Mouse (Mus musculus): ENCODE results near the gene Fbxw9. TPM values are rescaled to one million over a fixed set of nuclear protein-coding genes. Genes with fewer than 3 reads are reported as not detected.

Fbxw9 gene
- total and polyA plus RNA-seq, 3 experiments = 10.6 to 13.9 TPM; not detected in 1

GRCm38 (mm10) chr8:85033867-85034266 is 26.0 kb upstream of the Fbxw9 start:
- no peak overlapping the region for H3K4me3 ChIP-seq (ENCODE audit: control insufficient read depth in 1 of 2, insufficient read depth in 1 of 2, low read depth in 2 of 2, low read length in 2 of 2)
- DNase-seq (ENCODE audit: low read depth, low spot score) = no peak
- H3K36me3 ChIP-seq (ENCODE audit: control insufficient read depth in 1 of 2, insufficient read depth in 2 of 2, low read length in 2 of 2) = peaks cover 4 to 12% of the 10 kb centered on the region in 2 experiments; a peak in 3 of 4 replicates
- H3K4me1 ChIP-seq (ENCODE audit: control insufficient read depth in 1 of 2, insufficient read depth in 2 of 2, low read length in 2 of 2) = peaks cover 1 to 4% of the 10 kb centered on the region in 2 experiments
- no peaks in the 10 kb centered on the region for H3K27me3 ChIP-seq (ENCODE audit: control insufficient read depth in 1 of 2, insufficient read depth in 2 of 2, low read length in 2 of 2)
- H3K9ac ChIP-seq (ENCODE audit: control insufficient read depth, low read depth, low read length, poor library complexity, severe bottlenecking) = no peak overlapping the region
- H3K79me2 ChIP-seq (ENCODE audit: control insufficient read depth, insufficient read depth, low read length, poor library complexity) = peaks cover 34% of the 10 kb centered on the region
- TF ChIP-seq ZMIZ1 (IDR thresholded peaks at IDR 0.05; ENCODE audit: low read depth, low read length) = 0 out of 2 replicates have a peak, but pooled peaks have one; percentile 17
- TF ChIP-seq KAT2A (conservative IDR thresholded peaks at IDR 0.05; ENCODE audit: low read depth, low read length) = no peak
- H3K27ac ChIP-seq (ENCODE audit: control insufficient read depth, low read depth, low read length) = no peak overlapping the region
- no peaks in the 10 kb centered on the region for H3K9me3 ChIP-seq (replicated peaks; ENCODE audit: insufficient read depth, low read length)

- Histone ChIP-seq H3K4me3 (ENCODE audit: control insufficient read depth in 1 of 2, insufficient read depth in 1 of 2, low read depth in 2 of 2, low read length in 2 of 2) (peak overlapping the region in 1 of 2 experiments; percentile 65; a peak in 2 of 4 replicates), H3K27me3 (ENCODE audit: control insufficient read depth in 1 of 2, insufficient read depth in 2 of 2, low read length in 2 of 2) (no peaks in the 10 kb centered on the region), H3K27ac (ENCODE audit: control insufficient read depth, low read depth, low read length) (peak overlapping the region; percentile 97; the same call in 1 of the 2 replicates), H3K9me3 (replicated peaks; ENCODE audit: insufficient read depth, low read length) (no peaks in the 10 kb centered on the region), H3K79me2 (ENCODE audit: control insufficient read depth, insufficient read depth, low read length, poor library complexity) (peaks cover 34% of the 10 kb centered on the region), H3K36me3 (ENCODE audit: control insufficient read depth in 1 of 2, insufficient read depth in 2 of 2, low read length in 2 of 2) (peaks cover 4 to 17% of the 10 kb centered on the region in 2 experiments), H3K9ac (ENCODE audit: control insufficient read depth, low read depth, low read length, poor library complexity, severe bottlenecking) (peak overlapping the region; percentile 96), H3K4me1 (ENCODE audit: control insufficient read depth in 1 of 2, insufficient read depth in 2 of 2, low read length in 2 of 2) (peaks cover 3 to 4% of the 10 kb centered on the region in 2 experiments)
- DNase-seq (ENCODE audit: low read depth, low spot score) = no peak
- TF ChIP-seq ZNF384 (IDR thresholded peaks at IDR 0.05; ENCODE audit: low read depth, low read length) (no peak), POLR2A (IDR thresholded peaks at IDR 0.05; ENCODE audit: control insufficient read depth in 1 of 2, insufficient read depth in 1 of 2, low read depth in 1 of 2, low read length in 2 of 2, poor library complexity in 1 of 2) (0 out of 4 replicates have a peak, but pooled peaks of 1 of the 2 experiments have one; percentile 6), HCFC1 (IDR thresholded peaks at IDR 0.05; ENCODE audit: low read depth, low read length) (peak; percentile 53; the same call in 1 of the 2 replicates)
Observed at GRCm38 (mm10) chr8:85034764-85035163, 25.1 kb upstream of the Fbxw9 start.

GRCm38 (mm10) chr8:85035165-85035727 is 24.6 kb upstream of the Fbxw9 start:
- no peak for DNase-seq (ENCODE audit: low read depth, low spot score)
- TF ChIP-seq MAFK (IDR thresholded peaks at IDR 0.05; ENCODE audit: borderline replicate concordance, low read depth, low read length) (peak; percentile 83; the same call in 1 of the 2 replicates), POLR2A (IDR thresholded peaks at IDR 0.05; ENCODE audit: control insufficient read depth in 1 of 2, insufficient read depth in 1 of 2, low read depth in 1 of 2, low read length in 2 of 2, poor library complexity in 1 of 2) (peak in 1 of 2 experiments; percentile 25; a peak in 1 of 4 replicates), CHD1 (IDR thresholded peaks at IDR 0.05; ENCODE audit: low read depth, low read length) (no peak)
- Histone ChIP-seq H3K27me3 (ENCODE audit: control insufficient read depth in 1 of 2, insufficient read depth in 2 of 2, low read length in 2 of 2) (no peaks in the 10 kb centered on the region), H3K9me3 (replicated peaks; ENCODE audit: insufficient read depth, low read length) (no peaks in the 10 kb centered on the region), H3K27ac (ENCODE audit: control insufficient read depth, low read depth, low read length) (peak overlapping the region; percentile 97), H3K4me3 (ENCODE audit: control insufficient read depth in 1 of 2, insufficient read depth in 1 of 2, low read depth in 2 of 2, low read length in 2 of 2) (peak overlapping the region; percentile 65 to 88), H3K79me2 (ENCODE audit: control insufficient read depth, insufficient read depth, low read length, poor library complexity) (peaks cover 38% of the 10 kb centered on the region), H3K36me3 (ENCODE audit: control insufficient read depth in 1 of 2, insufficient read depth in 2 of 2, low read length in 2 of 2) (peaks cover 8 to 22% of the 10 kb centered on the region in 2 experiments), H3K9ac (ENCODE audit: control insufficient read depth, low read depth, low read length, poor library complexity, severe bottlenecking) (peak overlapping the region; percentile 96), H3K4me1 (ENCODE audit: control insufficient read depth in 1 of 2, insufficient read depth in 2 of 2, low read length in 2 of 2) (peaks cover 3 to 9% of the 10 kb centered on the region in 2 experiments)
